Mouse (Mus musculus) spleen, postnatal 14 days (tissue): ENCODE results near the gene Gsta3.

Source experiments
- DNase-seq, 2 experiments: peaks; one replicate each; pipeline ENCODE4 v3.0.0; 2021 to 2022; ENCODE audit warnings: low spot score in 2 of 2

Gsta3 gene

DNA sequence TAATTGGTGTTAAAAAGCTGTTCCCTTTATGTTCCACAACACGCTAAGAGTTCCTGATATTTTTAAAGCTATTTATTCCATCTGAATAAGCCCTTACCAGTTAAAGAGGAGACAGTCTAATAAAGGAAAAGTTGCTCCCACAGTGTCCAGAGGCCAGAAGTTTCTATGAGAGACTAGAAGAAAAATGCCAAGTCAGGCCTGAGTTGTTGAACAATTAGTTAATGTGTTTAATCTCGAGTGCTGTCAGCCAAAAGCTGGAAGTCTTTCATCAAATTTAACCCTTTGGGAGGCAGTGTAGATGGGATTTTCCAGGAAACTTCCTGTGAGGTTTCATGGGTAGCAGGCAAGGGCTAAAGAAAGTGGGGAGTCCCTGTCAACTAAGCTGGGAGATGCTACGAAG, 59.4 kb downstream of the Gsta3 start:
- DNase-seq: no peak

DNA sequence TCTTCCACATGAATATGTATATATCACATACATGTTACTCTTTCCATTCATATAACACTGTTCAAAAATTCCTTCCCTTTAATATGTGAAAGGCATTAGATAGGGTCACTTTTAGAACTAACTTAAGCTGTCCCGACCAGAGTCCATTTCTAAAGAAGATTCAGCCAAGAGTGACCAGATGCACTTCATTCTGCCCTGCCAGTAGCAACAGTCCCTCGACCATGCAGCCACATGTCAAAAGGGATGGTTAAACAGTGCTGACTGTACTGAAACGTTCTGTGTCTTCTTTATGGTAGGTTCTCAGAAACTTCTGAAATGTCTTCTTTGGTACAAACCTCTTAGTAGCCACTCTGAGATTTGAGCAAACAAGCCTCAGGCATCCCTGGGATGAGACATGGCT, 61.3 kb downstream of the Gsta3 start:
- DNase-seq: no peak

DNA sequence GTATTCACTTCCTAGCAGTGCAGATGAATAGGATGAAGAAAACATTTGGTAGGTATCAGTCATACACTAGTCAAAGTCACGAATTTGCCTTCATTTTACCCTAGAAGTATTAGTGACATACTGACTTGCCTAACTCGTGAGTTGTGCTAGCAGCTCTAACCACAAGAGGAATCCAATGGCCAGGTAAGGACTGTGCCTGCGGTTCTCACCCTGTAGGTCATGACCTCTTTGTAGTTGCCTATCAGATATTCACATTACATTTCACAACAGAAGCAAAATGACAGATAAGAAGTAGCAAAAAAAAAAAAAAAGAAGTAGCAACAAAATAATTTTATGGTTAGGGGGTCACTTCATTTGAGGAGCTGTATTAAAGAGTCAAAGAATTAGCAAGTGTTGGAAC, 63.8 kb downstream of the Gsta3 start:
- DNase-seq: no peak

DNA sequence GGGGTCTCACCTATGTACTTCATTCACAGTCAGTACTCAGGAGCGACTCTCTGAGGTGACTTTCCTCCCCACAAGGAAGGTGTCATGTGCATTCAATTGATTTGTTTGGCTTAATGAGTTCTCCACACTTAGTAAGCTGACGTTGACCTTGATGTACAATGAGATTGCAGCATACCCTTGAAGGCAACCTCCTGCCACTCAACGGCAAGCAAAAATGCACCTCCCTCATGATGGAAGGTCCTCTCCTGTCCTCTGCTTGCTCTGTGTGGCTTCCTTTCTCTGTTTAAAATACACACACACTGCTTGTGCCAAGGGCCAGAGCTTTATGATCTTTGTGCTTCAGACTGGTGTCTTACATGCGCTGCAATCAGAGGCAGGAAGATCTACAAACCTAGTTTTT, 64.3 kb downstream of the Gsta3 start:
- no peak for DNase-seq

DNA sequence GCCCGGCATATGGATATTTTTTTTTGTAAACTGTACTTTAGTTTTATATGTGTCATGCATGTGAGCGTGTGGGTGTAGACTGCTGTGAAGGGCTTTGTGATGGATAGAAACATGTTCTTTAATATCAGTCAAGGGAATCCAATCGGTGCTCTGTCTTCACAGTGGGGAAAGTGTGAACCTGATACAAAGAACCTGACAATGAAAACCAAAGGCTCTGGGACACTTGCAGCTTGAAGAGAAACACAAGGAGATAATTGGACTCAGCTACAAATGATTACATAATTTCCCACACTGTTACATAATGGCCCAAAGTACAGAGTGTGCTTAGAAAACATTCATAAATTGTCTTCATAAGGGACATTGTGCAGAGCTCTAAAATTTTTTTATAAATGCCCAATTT, 65.1 kb downstream of the Gsta3 start:
- no peak for DNase-seq

DNA sequence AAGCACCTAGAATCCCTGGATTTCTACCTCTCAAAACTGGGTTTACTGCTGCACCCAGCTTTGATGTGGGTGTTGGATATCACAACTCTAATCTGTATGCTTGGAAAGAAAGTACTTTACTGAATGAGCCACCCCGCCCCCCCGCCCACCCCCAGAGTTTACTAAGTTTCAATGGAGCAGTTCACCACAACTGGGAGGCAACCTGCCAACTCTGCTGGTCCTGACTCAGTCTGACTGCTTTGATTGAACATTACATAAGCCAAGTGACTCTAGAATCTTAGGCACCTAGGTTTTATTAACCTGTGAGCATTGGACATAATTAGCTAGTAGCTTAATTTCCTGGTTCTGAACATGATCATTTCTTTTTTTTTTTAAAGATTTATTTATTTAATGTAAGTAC, 73.9 kb downstream of the Gsta3 start:
- no peak for DNase-seq
